Mouse (Mus musculus): ENCODE data around the gene Rpp25l.
"Not testable (repeated sequence)": the region's sequence is repeated elsewhere in the genome, so short reads cannot be mapped to it uniquely, and the experiment has no call there.

Gene Rpp25l

GRCm38 (mm10) chr4:41698421-41699016 lies 14.8 kb downstream of the Rpp25l start:
- CTCF ChIA-PET, result not testable (repeated sequence)

- CTCF ChIA-PET, result not testable (repeated sequence)
Measured at GRCm38 (mm10) chr4:41696930-41697841, 16.1 kb downstream of the Rpp25l start, which contains the start of gene Cntfr. Gene Cntfr (minus strand): TSS chr4:41697089.

GRCm38 (mm10) chr4:41696452-41696851 lies 16.9 kb downstream of the Rpp25l start:
- CTCF ChIA-PET, result not testable (repeated sequence)

- CTCF ChIA-PET, result not testable (repeated sequence)
Measured at GRCm38 (mm10) chr4:41695800-41696199, 17.5 kb downstream of the Rpp25l start.

GRCm38 (mm10) chr4:41693511-41693910 lies 19.8 kb downstream of the Rpp25l start:
- CTCF ChIA-PET, result not testable (repeated sequence)

GRCm38 (mm10) chr4:41690014-41690413 lies 23.3 kb downstream of the Rpp25l start:
- CTCF ChIA-PET, result not testable (repeated sequence)

GRCm38 (mm10) chr4:41688562-41688961 lies 24.8 kb downstream of the Rpp25l start:
- CTCF ChIA-PET, result not testable (repeated sequence)

- CTCF ChIA-PET, result not testable (repeated sequence)
Measured at GRCm38 (mm10) chr4:41685882-41686492, 27.3 kb downstream of the Rpp25l start.

- CTCF ChIA-PET, result not testable (repeated sequence)
Measured at GRCm38 (mm10) chr4:41684931-41685453, 28.3 kb downstream of the Rpp25l start.

GRCm38 (mm10) chr4:41684131-41684930 lies 29.0 kb downstream of the Rpp25l start:
- CTCF ChIA-PET, result not testable (repeated sequence)

- CTCF ChIA-PET, result not testable (repeated sequence)
Measured at GRCm38 (mm10) chr4:41683303-41683702, 30.0 kb downstream of the Rpp25l start.

GRCm38 (mm10) chr4:41682789-41683188 lies 30.5 kb downstream of the Rpp25l start:
- CTCF ChIA-PET, result no interaction called here

- CTCF ChIA-PET, result no interaction called here
Measured at GRCm38 (mm10) chr4:41681947-41682346, 31.4 kb downstream of the Rpp25l start.

GRCm38 (mm10) chr4:41681176-41681575 lies 32.2 kb downstream of the Rpp25l start:
- CTCF ChIA-PET, result no interaction called here

GRCm38 (mm10) chr4:41679291-41679690 lies 34.0 kb downstream of the Rpp25l start:
- CTCF ChIA-PET, result no interaction called here

GRCm38 (mm10) chr4:41678863-41679262 lies 34.5 kb downstream of the Rpp25l start:
- CTCF ChIA-PET, result no interaction called here

- CTCF ChIA-PET, result no interaction called here
Measured at GRCm38 (mm10) chr4:41677006-41677629, 36.2 kb downstream of the Rpp25l start.

- CTCF ChIA-PET, result no interaction called here
Measured at GRCm38 (mm10) chr4:41676248-41677005, 36.9 kb downstream of the Rpp25l start.

- CTCF ChIA-PET, result no interaction called here
Measured at GRCm38 (mm10) chr4:41673186-41673585, 40.1 kb downstream of the Rpp25l start.

- CTCF ChIA-PET, result no interaction called here
Measured at GRCm38 (mm10) chr4:41672522-41672963, 40.8 kb downstream of the Rpp25l start.
